Mouse (Mus musculus): ENCODE measurements at regions not wholly inside any gene's neighbourhood (a gene's known extent, or its start where the extent isn't known, plus 50 kb on each side); places are given as distances from the start of the nearest gene placed in this dataset.

DNA sequence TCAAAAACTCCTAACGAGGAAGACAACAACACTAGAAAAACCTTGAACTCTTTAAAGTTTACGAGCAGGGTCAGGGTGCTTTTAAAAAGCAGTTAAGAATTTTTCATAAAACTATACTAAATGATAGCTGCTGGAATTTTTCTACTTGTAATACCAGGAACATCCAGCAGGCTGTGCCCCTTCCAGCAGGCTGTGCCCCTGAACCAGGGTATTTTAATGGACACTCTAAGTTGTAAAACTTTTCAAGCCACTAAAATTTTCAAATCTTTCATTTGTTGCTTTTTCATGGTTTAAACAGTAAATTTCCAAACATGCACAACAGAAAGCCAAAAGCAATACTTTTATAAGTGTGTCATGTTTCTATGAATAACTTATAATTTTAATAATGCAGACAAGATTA is 68.2 kb upstream of the Gls start:
- peaks cover 8% of the 10 kb centered on the region for H3K4me1 ChIP-seq (replicated peaks)
- ATAC-seq (ENCODE audit: low read depth), result no peak
- H3K9me3 ChIP-seq, result no peaks in the 10 kb centered on the region
- H3K36me3 ChIP-seq, result no peaks in the 10 kb centered on the region
- H3K4me2 ChIP-seq, result no peak overlapping the region
- no peak overlapping the region for H3K27ac ChIP-seq (replicated peaks)
- no peaks in the 10 kb centered on the region for H3K27me3 ChIP-seq
- H3K9ac ChIP-seq, result no peak overlapping the region
- WGBS, result 62% methylated on average over 2 of the region's 2 CpGs
- H3K4me3 ChIP-seq, result no peak overlapping the region

DNA sequence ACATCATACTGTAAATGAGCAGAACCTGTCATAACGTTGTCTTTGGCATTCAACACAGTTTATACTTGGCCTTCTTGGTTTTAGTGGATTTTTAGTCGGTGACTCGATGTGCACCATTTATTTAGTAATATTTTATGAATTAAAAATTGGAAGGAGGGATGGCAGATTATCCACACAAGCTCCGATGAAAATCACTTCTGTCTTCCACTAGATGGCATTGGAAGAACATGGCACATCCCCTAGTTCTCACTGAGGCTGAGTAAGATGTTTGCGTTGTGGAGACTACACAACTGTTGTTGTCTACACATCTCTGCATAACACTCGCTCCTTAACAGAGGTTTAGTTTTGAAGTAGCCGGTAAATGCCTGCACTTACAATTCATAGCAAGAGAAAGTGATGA is 66.5 kb upstream of the Gls start:
- H3K4me2 ChIP-seq, result no peak overlapping the region
- H3K4me3 ChIP-seq, result no peak overlapping the region
- H3K4me1 ChIP-seq (replicated peaks), result no peaks in the 10 kb centered on the region
- no peak overlapping the region for H3K9ac ChIP-seq
- no peak overlapping the region for H3K27ac ChIP-seq (replicated peaks)
- H3K27me3 ChIP-seq, result no peaks in the 10 kb centered on the region
- 74% methylated on average over 7 of the region's 7 CpGs for WGBS
- ATAC-seq (ENCODE audit: low read depth), result no peak
- H3K36me3 ChIP-seq, result no peaks in the 10 kb centered on the region
- H3K9me3 ChIP-seq, result no peaks in the 10 kb centered on the region

DNA sequence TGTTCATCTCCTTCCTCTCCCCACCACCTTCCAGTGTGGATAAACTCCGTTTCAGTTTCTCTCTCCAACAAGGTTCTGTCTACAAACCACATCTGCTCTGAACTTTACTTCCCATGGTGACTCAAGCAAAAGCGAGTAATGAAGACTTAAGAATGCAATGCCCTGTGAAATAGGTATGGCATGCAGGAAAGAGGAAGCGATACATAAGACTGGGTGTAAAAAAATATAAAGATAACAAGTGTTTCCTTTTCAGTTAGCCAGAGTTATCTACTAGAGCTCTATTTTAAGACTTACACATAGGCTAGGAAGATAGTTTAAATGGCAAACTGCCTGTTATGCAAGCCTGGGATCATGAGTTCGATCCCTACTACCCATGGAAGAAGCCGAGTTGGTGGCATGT is 65.3 kb upstream of the Gls start:
- Histone ChIP-seq H3K4me2 (no peak overlapping the region), H3K27me3 (no peaks in the 10 kb centered on the region), H3K4me1 (replicated peaks) (no peaks in the 10 kb centered on the region), H3K36me3 (no peaks in the 10 kb centered on the region), H3K27ac (replicated peaks) (no peak overlapping the region), H3K4me3 (no peak overlapping the region), H3K9me3 (no peaks in the 10 kb centered on the region), H3K9ac (no peak overlapping the region)
- 87% methylated on average over 5 of the region's 5 CpGs for WGBS
- no peak for ATAC-seq (ENCODE audit: low read depth)

DNA sequence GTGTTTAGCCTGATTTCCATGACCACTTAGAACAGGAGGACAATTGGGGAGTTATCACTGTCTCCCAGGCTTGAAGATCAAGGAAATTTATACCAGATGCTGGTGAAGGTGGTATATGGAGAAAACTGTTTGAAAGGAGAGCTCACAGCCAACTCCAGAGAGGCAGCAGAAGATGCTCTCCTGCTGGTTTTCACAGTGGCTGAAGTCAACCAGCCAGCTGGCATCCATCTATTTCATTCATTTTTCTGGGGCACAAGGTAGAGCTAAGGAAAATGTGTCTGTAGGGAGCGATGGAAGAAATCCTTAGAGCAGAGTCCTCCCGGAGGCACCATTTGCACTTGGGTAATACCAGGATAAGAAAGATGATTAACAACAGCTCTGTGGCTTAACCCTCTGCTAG is 63.1 kb upstream of the Gls start:
- Histone ChIP-seq H3K27me3 (no peaks in the 10 kb centered on the region), H3K9me3 (no peaks in the 10 kb centered on the region), H3K27ac (replicated peaks) (no peak overlapping the region), H3K4me2 (no peak overlapping the region), H3K9ac (no peak overlapping the region), H3K36me3 (no peaks in the 10 kb centered on the region), H3K4me1 (replicated peaks) (no peaks in the 10 kb centered on the region), H3K4me3 (no peak overlapping the region)
- no peak for ATAC-seq (ENCODE audit: low read depth)
- 74% methylated on average over 2 of the region's 2 CpGs for WGBS

DNA sequence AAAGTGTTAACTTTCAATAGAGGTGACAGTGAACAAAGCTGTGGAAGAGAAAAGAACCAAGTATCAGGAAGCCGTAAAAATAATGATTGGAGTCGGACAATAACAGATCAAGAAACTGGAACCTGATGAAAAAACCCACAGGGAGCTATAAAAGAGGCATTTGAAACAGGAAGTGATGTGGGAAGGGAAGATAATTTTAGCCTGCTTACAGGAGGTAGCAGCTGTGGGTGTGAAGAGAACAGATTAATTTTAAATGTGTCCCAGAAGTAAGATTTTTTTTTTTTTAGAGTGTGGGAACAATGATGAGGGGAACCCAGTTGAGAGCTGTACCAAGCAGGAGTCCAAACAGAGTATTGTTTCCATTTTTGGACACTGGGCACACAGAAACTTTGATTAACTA is 61.5 kb upstream of the Gls start:
- no peak overlapping the region for H3K4me3 ChIP-seq
- no peak overlapping the region for H3K4me2 ChIP-seq
- WGBS, result 49% methylated on average over 2 of the region's 2 CpGs
- no peaks in the 10 kb centered on the region for H3K4me1 ChIP-seq (replicated peaks)
- no peaks in the 10 kb centered on the region for H3K36me3 ChIP-seq
- no peaks in the 10 kb centered on the region for H3K27me3 ChIP-seq
- ATAC-seq (ENCODE audit: low read depth), result no peak
- H3K9me3 ChIP-seq, result no peaks in the 10 kb centered on the region
- no peak overlapping the region for H3K27ac ChIP-seq (replicated peaks)
- H3K9ac ChIP-seq, result no peak overlapping the region

DNA sequence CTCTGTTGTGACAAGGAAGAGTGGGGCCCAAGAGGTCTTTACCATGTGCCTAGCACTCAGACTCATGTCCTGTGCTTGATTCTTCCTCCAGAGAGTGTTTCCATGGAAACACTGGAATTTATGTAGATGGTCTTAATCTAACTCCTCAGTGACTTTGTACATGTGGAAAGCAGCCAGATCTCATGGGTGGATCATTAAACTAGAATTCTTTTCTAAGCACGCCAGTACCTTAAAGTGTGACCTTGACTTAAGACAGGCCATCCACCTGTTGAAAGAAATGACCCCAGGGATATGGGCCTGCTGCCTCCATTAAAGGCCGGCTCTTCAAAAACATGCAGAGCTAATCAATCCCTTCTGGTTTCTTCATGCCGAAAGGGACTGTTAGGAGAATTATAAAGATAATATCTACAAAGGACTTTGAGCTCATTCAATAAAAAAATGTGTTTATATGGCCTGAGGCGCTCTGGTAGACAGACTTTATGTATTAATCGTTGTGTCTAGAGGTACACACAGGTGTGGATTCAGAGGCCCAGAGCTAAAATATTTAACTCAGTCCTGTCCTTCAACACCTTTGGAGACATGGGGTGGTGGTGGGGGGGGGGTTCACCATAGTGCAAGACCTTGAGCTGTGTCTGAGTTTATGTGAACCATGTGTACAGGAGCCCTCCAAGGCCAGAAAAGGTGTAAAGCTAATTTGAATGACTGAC is 60.5 kb upstream of the Gls start:
- H3K9me3 ChIP-seq, result no peaks in the 10 kb centered on the region
- H3K9ac ChIP-seq, result no peak overlapping the region
- ATAC-seq (ENCODE audit: low read depth), result no peak
- H3K4me3 ChIP-seq, result no peak overlapping the region
- H3K4me1 ChIP-seq (replicated peaks), result no peaks in the 10 kb centered on the region
- WGBS, result 88% methylated on average over 5 of the region's 5 CpGs
- H3K36me3 ChIP-seq, result no peaks in the 10 kb centered on the region
- no peak overlapping the region for H3K27ac ChIP-seq (replicated peaks)
- no peaks in the 10 kb centered on the region for H3K27me3 ChIP-seq
- no peak overlapping the region for H3K4me2 ChIP-seq
